Mouse (Mus musculus): ENCODE results near the gene Oit3. TPM values are rescaled to one million over a fixed set of nuclear protein-coding genes. Genes with fewer than 3 reads are reported as not detected.

Gene Oit3
- polyA plus RNA-seq, 1 experiment, result 0.13 TPM

DNA sequence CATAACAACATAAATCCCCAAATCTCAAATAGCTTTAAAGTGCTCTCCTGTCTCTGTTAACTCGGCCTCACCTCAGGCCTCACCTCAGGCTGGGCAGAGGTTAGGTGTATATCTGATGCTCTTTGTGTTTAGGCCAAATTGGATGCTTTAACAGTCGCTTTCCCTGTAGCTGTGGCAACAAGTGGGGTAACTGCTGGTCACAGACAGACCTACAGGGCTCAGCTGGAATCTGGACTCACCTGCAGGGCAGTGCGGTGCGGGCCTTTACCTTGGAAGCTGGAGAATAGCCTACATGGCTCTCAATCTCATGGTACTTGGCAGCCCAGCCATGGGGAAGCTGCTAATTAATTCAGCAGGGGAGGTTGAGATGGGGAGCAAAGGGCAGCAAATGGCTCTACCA lies 25.0 kb upstream of the Oit3 start:
- H3K27ac ChIP-seq (ENCODE audit: insufficient read depth, low read length), result no peak overlapping the region
- no peaks in the 10 kb centered on the region for H3K27me3 ChIP-seq (ENCODE audit: control insufficient read depth, insufficient read depth, low read length)
- no peak overlapping the region for H3K4me3 ChIP-seq (replicated peaks; ENCODE audit: insufficient read depth, low read depth, low read length)
- H3K4me1 ChIP-seq (ENCODE audit: control insufficient read depth, insufficient read depth, low read length), result peaks cover 8% of the 10 kb centered on the region
- 53% methylated on average over 4 of the region's 4 CpGs for WGBS
- DNase-seq, result peak in 1 of 2 experiments; percentile 12
- no peak for TF ChIP-seq POLR2A (IDR thresholded peaks at IDR 0.05; ENCODE audit: borderline replicate concordance, insufficient read depth, low read length)
- TF ChIP-seq CTCF (IDR thresholded peaks at IDR 0.05; ENCODE audit: borderline replicate concordance, insufficient read depth, low read depth, low read length), result no peak

DNA sequence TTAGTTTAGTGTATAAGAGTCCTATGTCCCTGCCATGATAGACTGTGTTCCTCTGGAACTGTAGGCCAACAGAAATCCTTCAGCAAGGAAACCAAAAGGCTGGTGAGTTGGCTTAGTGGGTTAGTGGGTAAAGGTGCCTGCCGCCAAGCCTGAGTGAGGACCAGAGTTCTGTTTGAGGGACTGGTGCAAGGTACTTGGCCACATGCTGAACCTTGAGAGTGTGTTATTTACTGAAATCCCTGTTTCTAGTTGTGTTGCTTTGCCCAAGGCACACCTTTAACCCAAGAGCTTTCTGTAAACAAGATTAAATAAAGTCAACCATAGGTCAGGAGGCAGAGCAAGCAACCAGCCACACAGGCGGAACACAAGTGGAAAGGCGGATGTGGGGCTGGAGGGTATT lies 24.0 kb upstream of the Oit3 start:
- H3K4me3 ChIP-seq (replicated peaks; ENCODE audit: insufficient read depth, low read depth, low read length), result no peak overlapping the region
- H3K4me1 ChIP-seq (ENCODE audit: control insufficient read depth, insufficient read depth, low read length), result peaks cover 8% of the 10 kb centered on the region
- H3K27ac ChIP-seq (ENCODE audit: insufficient read depth, low read length), result no peak overlapping the region
- TF ChIP-seq POLR2A (IDR thresholded peaks at IDR 0.05; ENCODE audit: borderline replicate concordance, insufficient read depth, low read length), result no peak
- TF ChIP-seq CTCF (IDR thresholded peaks at IDR 0.05; ENCODE audit: borderline replicate concordance, insufficient read depth, low read depth, low read length), result no peak
- 89% methylated on average over 3 of the region's 3 CpGs for WGBS
- no peaks in the 10 kb centered on the region for H3K27me3 ChIP-seq (ENCODE audit: control insufficient read depth, insufficient read depth, low read length)
- DNase-seq, result peak in 1 of 2 experiments; percentile 2

DNA sequence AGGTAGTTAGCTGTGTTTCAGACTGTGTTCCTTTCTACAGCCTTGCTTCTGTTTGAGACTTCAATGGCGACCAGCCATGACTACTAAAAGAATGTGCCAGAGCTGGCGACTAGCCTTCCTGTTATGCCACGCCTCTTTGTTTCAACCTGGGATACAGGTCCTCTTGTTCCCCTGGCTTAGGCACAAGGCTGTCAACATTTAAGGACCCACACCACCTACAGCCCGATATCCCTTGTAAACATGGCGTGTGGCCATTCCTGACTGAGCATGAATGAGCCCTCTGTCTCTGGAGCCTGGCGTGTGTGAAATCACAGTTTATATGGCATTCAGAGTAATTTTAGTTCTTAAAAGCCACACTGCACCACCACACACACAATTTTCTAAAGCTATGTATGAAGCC lies 20.7 kb upstream of the Oit3 start:
- 63% methylated on average over 6 of the region's 6 CpGs for WGBS
- Histone ChIP-seq H3K4me1 (ENCODE audit: control insufficient read depth, insufficient read depth, low read length) (peaks cover 9% of the 10 kb centered on the region; the same call in 1 of the 2 replicates), H3K4me3 (replicated peaks; ENCODE audit: insufficient read depth, low read depth, low read length) (no peak overlapping the region), H3K27ac (ENCODE audit: insufficient read depth, low read length) (no peak overlapping the region), H3K27me3 (ENCODE audit: control insufficient read depth, insufficient read depth, low read length) (no peaks in the 10 kb centered on the region)
- no peak for TF ChIP-seq CTCF (IDR thresholded peaks at IDR 0.05; ENCODE audit: borderline replicate concordance, insufficient read depth, low read depth, low read length)
- no peak for TF ChIP-seq POLR2A (IDR thresholded peaks at IDR 0.05; ENCODE audit: borderline replicate concordance, insufficient read depth, low read length)
- no peak for DNase-seq

DNA sequence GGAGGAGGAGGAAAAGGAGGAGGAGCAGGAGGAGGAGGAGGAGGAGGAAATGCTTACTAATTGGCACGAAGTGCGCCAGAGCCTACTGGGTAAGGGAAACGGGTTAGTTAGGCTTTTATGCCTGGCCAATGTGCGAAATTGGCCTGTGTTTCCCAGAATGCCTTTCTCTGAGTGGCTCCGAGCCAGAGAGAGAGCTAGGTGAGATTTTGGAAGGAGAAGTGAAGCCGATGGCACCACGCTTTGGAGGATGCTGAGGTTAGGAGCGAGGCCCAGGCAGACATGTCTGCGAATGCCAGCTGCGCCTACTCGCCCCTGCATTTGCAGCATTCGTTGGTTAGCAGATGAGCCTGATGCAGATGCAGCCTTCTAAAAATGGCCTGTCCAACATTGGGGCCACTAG lies 18.2 kb upstream of the Oit3 start:
- H3K4me1 ChIP-seq (ENCODE audit: control insufficient read depth, insufficient read depth, low read length), result 0 out of 2 replicates have a peak, but pooled peaks cover 4% of the 10 kb centered on the region
- DNase-seq, result peak; percentile 40 to 49
- H3K27me3 ChIP-seq (ENCODE audit: control insufficient read depth, insufficient read depth, low read length), result no peaks in the 10 kb centered on the region
- no peak overlapping the region for H3K27ac ChIP-seq (ENCODE audit: insufficient read depth, low read length)
- no peak for TF ChIP-seq CTCF (IDR thresholded peaks at IDR 0.05; ENCODE audit: borderline replicate concordance, insufficient read depth, low read depth, low read length)
- no peak for TF ChIP-seq POLR2A (IDR thresholded peaks at IDR 0.05; ENCODE audit: borderline replicate concordance, insufficient read depth, low read length)
- WGBS, result 30% methylated on average over 12 of the region's 12 CpGs
- no peak overlapping the region for H3K4me3 ChIP-seq (replicated peaks; ENCODE audit: insufficient read depth, low read depth, low read length)

DNA sequence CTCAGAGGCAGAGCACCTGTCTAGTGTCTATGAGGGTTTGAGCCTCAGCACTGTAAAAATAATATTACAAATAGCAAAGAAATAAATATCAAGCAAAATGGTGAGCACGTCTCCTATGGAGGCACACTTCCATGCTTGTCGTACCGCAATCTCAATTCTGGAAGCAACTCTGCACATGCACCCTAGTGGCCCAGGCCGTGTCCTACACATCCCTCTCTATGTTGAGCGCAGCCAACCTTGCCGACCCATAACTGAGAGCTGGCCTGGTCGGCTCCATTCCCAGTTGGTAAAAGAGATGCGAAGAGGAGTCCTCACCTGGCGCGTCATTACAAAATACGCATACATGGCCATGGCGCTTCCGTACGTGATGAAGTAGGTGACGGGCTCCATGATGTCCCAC lies 13.1 kb upstream of the Oit3 start:
- H3K27ac ChIP-seq (ENCODE audit: insufficient read depth, low read length), result no peak overlapping the region
- DNase-seq, result no peak
- WGBS, result 94% methylated on average over 15 of the region's 15 CpGs
- no peaks in the 10 kb centered on the region for H3K27me3 ChIP-seq (ENCODE audit: control insufficient read depth, insufficient read depth, low read length)
- TF ChIP-seq POLR2A (IDR thresholded peaks at IDR 0.05; ENCODE audit: borderline replicate concordance, insufficient read depth, low read length) (no peak), CTCF (IDR thresholded peaks at IDR 0.05; ENCODE audit: borderline replicate concordance, insufficient read depth, low read depth, low read length) (no peak)
- H3K4me1 ChIP-seq (ENCODE audit: control insufficient read depth, insufficient read depth, low read length), result 0 out of 2 replicates have a peak, but pooled peaks cover 3% of the 10 kb centered on the region
- no peak overlapping the region for H3K4me3 ChIP-seq (replicated peaks; ENCODE audit: insufficient read depth, low read depth, low read length)

DNA sequence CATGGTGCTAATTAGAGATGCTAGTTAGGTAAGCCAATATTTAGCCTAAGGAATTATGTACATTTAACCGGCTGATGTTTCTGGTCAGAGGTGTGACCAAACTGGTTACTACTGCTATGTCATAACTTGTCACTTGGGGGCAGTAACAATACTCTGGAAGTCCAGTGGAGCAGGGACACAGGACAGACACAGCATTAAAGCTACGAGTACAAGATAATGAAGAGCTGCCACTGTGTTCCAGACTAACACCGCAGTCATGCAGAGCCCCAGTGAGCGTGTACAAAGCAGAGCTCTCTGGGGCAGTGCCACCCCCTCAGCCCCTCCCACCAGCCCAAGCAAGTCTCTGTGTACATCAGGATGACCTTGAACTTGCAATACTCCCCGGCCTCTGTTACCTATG lies 10.3 kb upstream of the Oit3 start:
- H3K4me1 ChIP-seq (ENCODE audit: control insufficient read depth, insufficient read depth, low read length), result no peaks in the 10 kb centered on the region
- no peak overlapping the region for H3K27ac ChIP-seq (ENCODE audit: insufficient read depth, low read length)
- H3K4me3 ChIP-seq (replicated peaks; ENCODE audit: insufficient read depth, low read depth, low read length), result no peak overlapping the region
- H3K27me3 ChIP-seq (ENCODE audit: control insufficient read depth, insufficient read depth, low read length), result no peaks in the 10 kb centered on the region
- peak in 1 of 2 experiments; percentile 39 for DNase-seq
- TF ChIP-seq POLR2A (IDR thresholded peaks at IDR 0.05; ENCODE audit: borderline replicate concordance, insufficient read depth, low read length) (no peak), CTCF (IDR thresholded peaks at IDR 0.05; ENCODE audit: borderline replicate concordance, insufficient read depth, low read depth, low read length) (peak; percentile 54; the same call in 1 of the 2 replicates)
- 32% methylated on average over 5 of the region's 5 CpGs for WGBS

DNA sequence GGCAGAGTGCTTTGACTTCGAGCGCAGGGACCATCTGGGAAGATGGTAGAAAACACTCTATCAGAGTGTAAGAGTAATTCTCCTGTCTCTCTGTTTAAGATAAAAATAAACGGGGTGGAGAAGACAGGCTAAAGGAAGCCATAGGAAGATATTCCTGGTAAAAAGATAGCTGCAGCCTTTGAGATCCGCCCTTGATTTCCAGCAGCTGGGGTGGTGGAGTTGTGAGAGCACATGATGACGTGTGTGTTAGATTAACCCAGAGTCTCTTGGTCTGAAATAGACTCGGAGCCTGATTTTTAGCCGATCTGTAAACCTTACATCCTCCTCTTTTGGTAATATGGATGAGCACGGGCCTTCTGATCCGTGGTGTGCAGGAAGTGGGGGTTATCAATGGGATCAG lies 6.0 kb upstream of the Oit3 start:
- H3K27ac ChIP-seq (ENCODE audit: insufficient read depth, low read length), result no peak overlapping the region

DNA sequence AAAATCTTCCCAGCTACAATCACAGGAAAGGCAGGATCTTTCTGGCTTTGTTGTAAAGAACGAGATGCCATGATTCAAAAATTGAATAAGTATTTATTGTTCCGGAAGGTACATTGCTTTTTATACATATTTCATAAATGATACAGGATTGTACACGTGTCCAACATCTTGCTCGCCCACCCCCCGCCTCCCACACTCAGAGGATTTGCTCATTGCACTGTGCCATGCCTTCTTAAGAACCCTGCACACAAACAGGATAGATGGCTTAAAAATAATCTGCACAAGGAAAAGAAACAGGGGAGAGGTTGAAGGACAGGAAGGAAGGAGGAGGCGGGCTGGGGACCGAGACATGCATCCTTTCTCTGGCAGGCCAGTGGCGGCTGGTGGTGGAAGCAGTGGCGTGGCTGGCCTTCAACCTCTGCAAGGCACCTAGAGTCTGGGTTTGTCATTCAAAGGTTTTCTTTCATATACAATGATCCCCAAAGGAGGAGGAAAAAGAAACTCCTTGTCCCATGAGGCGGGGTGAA lies 5.4 kb upstream of the Oit3 start:
- 90% methylated on average over 10 of the region's 10 CpGs for WGBS
- no peak for TF ChIP-seq CTCF (IDR thresholded peaks at IDR 0.05; ENCODE audit: borderline replicate concordance, insufficient read depth, low read depth, low read length)
- no peak for TF ChIP-seq POLR2A (IDR thresholded peaks at IDR 0.05; ENCODE audit: borderline replicate concordance, insufficient read depth, low read length)
- no peaks in the 10 kb centered on the region for H3K27me3 ChIP-seq (ENCODE audit: control insufficient read depth, insufficient read depth, low read length)
- no peak for DNase-seq
- no peak overlapping the region for H3K4me3 ChIP-seq (replicated peaks; ENCODE audit: insufficient read depth, low read depth, low read length)
- no peaks in the 10 kb centered on the region for H3K4me1 ChIP-seq (ENCODE audit: control insufficient read depth, insufficient read depth, low read length)
- H3K27ac ChIP-seq (ENCODE audit: insufficient read depth, low read length), result no peak overlapping the region

More for the DNA sequence above, 6.0 kb upstream of the Oit3 start:
- no peaks in the 10 kb centered on the region for H3K4me1 ChIP-seq (ENCODE audit: control insufficient read depth, insufficient read depth, low read length)
- TF ChIP-seq CTCF (IDR thresholded peaks at IDR 0.05; ENCODE audit: borderline replicate concordance, insufficient read depth, low read depth, low read length) (no peak), POLR2A (IDR thresholded peaks at IDR 0.05; ENCODE audit: borderline replicate concordance, insufficient read depth, low read length) (no peak)
- no peaks in the 10 kb centered on the region for H3K27me3 ChIP-seq (ENCODE audit: control insufficient read depth, insufficient read depth, low read length)
- no peak for DNase-seq
- 92% methylated on average over 9 of the region's 9 CpGs for WGBS
- no peak overlapping the region for H3K4me3 ChIP-seq (replicated peaks; ENCODE audit: insufficient read depth, low read depth, low read length)
